Comparison of ENCODE assay signal across 8 mouse cellular contexts in the genomic region with DNA sequence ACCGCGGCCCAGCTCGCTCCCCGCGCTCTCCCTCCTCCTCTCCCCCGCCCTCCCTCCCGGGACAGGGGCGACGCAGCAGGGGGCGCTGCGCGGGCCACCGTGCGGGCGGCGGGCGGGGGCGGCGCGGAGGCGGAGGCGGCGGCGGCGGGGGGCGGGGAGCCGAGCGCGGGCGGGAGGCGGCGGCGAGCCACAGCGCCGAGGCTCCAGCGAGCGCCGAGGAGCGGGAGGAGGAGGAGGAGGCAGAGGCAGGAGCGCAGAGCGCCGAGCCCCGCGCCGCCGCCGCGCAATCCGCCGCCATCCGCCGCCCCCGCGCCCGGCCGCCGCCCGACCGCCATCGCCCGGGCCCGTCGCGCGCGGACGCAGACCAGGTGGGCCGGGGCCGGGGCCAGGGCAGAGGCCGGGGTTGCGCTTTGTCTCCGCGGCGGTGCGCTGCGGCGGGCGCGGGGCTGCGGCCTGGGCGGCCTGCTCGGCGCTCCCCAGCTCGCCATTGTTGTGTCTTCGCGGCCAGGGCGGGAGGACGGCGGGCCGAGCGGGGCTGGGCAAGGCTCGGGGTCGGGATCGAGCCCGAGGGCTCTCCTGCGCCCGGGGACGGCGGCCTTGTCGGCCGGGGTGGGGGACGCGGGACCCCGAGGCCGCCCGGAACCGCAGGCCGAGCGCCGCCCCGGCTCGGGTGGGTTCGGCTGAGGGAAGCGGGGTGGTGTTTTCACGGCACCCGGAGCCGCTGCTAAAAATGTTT. TPM values are rescaled to one million over a fixed set of nuclear protein-coding genes. Genes with fewer than 3 reads are reported as not detected.
DNase-seq lines count a peak whose midpoint lies in the region; ATAC-seq and TF ChIP-seq lines count a peak whose summit lies in the region.

A gene (plus strand): TSS at position 159 of the 736 bp plus-strand sequence.

- peak within 1 kb of the TSS; percentile 88 for H3K4me2 ChIP-seq in hindbrain, postnatal 0 days (ENCODE audit: low read depth, low read length)
- H3K4me2 ChIP-seq in limb, embryonic 12.5 days, result peak within 1 kb of the TSS; percentile 97
- peak within 1 kb of the TSS; percentile 99 for H3K4me2 ChIP-seq in midbrain, embryonic 12.5 days (replicated peaks)

- no peaks in the 10 kb centered on the region for H3K27me3 ChIP-seq in hindbrain, postnatal 0 days (ENCODE audit: insufficient read depth, low read length)
- no peaks in the 10 kb centered on the region for H3K27me3 ChIP-seq in limb, embryonic 12.5 days
- no peaks in the 10 kb centered on the region for H3K27me3 ChIP-seq in midbrain, embryonic 12.5 days

- WGBS in hindbrain, postnatal 0 days, result under 1% methylated on average over 50 of the region's 117 CpGs
- under 1% methylated on average over 85 of the region's 117 CpGs for WGBS in limb, embryonic 12.5 days
- under 1% methylated on average over 58 of the region's 117 CpGs for WGBS in midbrain, embryonic 12.5 days

- ATAC-seq in hindbrain, postnatal 0 days, result peak; percentile 78
- peak; percentile 37; the same call in 1 of the 2 replicates for ATAC-seq in limb, embryonic 12.5 days (ENCODE audit: insufficient number of reproducible peaks, insufficient read depth, low FRiP score, low TSS enrichment, low read depth)
- ATAC-seq in midbrain, embryonic 12.5 days (ENCODE audit: low FRiP score, low read depth), result peak; percentile 64

- H3K9me3 ChIP-seq in hindbrain, postnatal 0 days (ENCODE audit: low read length), result no peaks in the 10 kb centered on the region
- H3K9me3 ChIP-seq in limb, embryonic 12.5 days, result no peaks in the 10 kb centered on the region
- H3K9me3 ChIP-seq in midbrain, embryonic 12.5 days, result no peaks in the 10 kb centered on the region

- H3K4me3 ChIP-seq in hindbrain, postnatal 0 days (ENCODE audit: low read length), result peak within 1 kb of the TSS; percentile 86
- H3K4me3 ChIP-seq in limb, embryonic 12.5 days (replicated peaks), result peak within 1 kb of the TSS; percentile 96
- peak within 1 kb of the TSS; percentile 73 for H3K4me3 ChIP-seq in midbrain, embryonic 12.5 days

- H3K27ac ChIP-seq in hindbrain, postnatal 0 days, result peak within 1 kb of the TSS; percentile 98
- peak within 1 kb of the TSS; percentile 99 for H3K27ac ChIP-seq in limb, embryonic 12.5 days
- H3K27ac ChIP-seq in midbrain, embryonic 12.5 days (replicated peaks), result peak within 1 kb of the TSS; percentile 96

- TF ChIP-seq CTCF in hindbrain, postnatal 0 days (IDR thresholded peaks at IDR 0.05; ENCODE audit: low read depth), result no peak

- H3K4me1 ChIP-seq in hindbrain, postnatal 0 days (ENCODE audit: insufficient read depth, low read length), result peaks cover 31% of the 10 kb centered on the region
- H3K4me1 ChIP-seq in limb, embryonic 12.5 days (replicated peaks), result peaks cover 50% of the 10 kb centered on the region
- H3K4me1 ChIP-seq in midbrain, embryonic 12.5 days, result peaks cover 49% of the 10 kb centered on the region

- no peaks in the 10 kb centered on the region for H3K36me3 ChIP-seq in hindbrain, postnatal 0 days (ENCODE audit: insufficient read depth, low read length)
- H3K36me3 ChIP-seq in limb, embryonic 12.5 days, result no peaks in the 10 kb centered on the region
- H3K36me3 ChIP-seq in midbrain, embryonic 12.5 days, result no peaks in the 10 kb centered on the region

- H3K9ac ChIP-seq in hindbrain, postnatal 0 days (replicated peaks; ENCODE audit: low read length), result peak within 1 kb of the TSS; percentile 99
- peak within 1 kb of the TSS; percentile 100 for H3K9ac ChIP-seq in limb, embryonic 12.5 days (replicated peaks)
- H3K9ac ChIP-seq in midbrain, embryonic 12.5 days (replicated peaks), result peak within 1 kb of the TSS; percentile 94

- no peak for DNase-seq in frontal cortex, adult 2 months (ENCODE audit: extremely low spot score in 1 of 2, low spot score in 1 of 2)
- no peak for DNase-seq in frontal cortex, postnatal 25 days (ENCODE audit: low spot score in 2 of 2)
- DNase-seq in cerebellum, adult 8-10 months, result peak; percentile 68
- peak in 1 of 2 experiments; percentile 59 for DNase-seq in gastrocnemius, adult 8-10 months (ENCODE audit: low spot score in 2 of 2)
- DNase-seq in hindbrain, postnatal 0 days (ENCODE audit: low spot score), result peak; percentile 85
- peak; percentile 67 to 69 for DNase-seq in spleen, postnatal 36 days (ENCODE audit: low spot score in 2 of 2)

RNA-seq across cellular contexts. Expression of the gene that starts here (rescaled TPM):
- 106 and 118 TPM in 2 replicates for polyA plus RNA-seq in frontal cortex, adult 2 months (2012; rRNA removed)
- total RNA-seq in gastrocnemius, adult 8-10 months (2022), result 10 to 100 TPM; 81.0 to 90.8 (median 85.9) TPM
- total RNA-seq in hindbrain, postnatal 0 days (2014; rRNA removed), result 188 and 206 TPM in 2 replicates
- polyA plus RNA-seq in hindbrain, postnatal 0 days (2015; fragmentation: Nextera tagmentation; extraction: Ambion mirVana), result 44.8 and 55.9 TPM in 2 replicates
- polyA plus RNA-seq in limb, embryonic 12.5 days (2016; fragmentation: Nextera tagmentation; extraction: Ambion mirVana), result 69.2 and 89.9 TPM in 2 replicates
- 99.1 and 121 TPM in 2 replicates for polyA plus RNA-seq in midbrain, embryonic 12.5 days (2016; fragmentation: Nextera tagmentation; extraction: Ambion mirVana)

Comparison
In these comparisons a context has a peak if more than half of its experiments do, and no peak if none do; other contexts are left out.
1. DNase-seq: peak in cerebellum, adult 8-10 months (single experiment), hindbrain, postnatal 0 days (single experiment) and spleen, postnatal 36 days (2 of 2); none in frontal cortex, adult 2 months (0 of 2) and frontal cortex, postnatal 25 days (0 of 2).
2. Peak in every context shown above with its lines, with median percentiles within 50 percentile points of each other: ATAC-seq, H3K27ac ChIP-seq, H3K4me2 ChIP-seq, H3K4me3 ChIP-seq and H3K9ac ChIP-seq.